In the genomic region with DNA sequence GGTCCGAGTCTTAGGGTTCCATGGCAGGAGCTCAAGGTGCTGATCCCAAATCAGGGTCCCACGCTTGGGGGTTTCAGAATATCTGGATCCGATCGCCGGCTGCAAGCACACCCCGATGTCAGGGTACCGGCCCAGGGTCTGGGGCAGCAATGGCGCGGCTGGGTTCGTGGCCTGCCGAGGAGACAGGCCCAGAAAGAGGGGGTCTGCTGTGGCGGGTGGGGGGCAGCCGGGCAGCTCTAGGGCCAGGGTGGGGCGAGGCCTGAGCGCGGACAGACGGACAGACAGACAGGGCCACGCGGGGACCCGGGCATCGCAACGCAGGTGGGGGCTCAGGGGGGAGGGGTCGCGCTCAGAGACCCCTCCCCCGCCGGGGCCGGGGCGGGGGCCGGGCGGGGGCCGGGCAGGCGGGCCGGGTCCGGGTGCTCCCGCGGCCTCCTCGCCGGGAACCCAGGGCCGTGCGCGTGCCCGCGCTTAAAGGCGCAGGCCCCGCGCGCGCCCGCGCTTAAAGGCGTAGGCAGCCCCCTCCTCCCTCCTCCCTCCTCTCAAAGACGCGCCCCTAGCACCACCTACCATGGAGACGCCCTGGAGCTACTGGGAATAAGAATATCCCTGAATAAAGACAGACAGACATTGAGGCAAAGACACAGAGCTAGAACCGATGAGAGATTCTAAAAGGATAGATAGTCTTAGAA, we compare ENCODE assay signal across 8 mouse cellular contexts. TPM values are rescaled to one million over a fixed set of nuclear protein-coding genes. Genes with fewer than 3 reads are reported as not detected.
DNase-seq lines count a peak whose midpoint lies in the region; ATAC-seq and TF ChIP-seq lines count a peak whose summit lies in the region.

A gene (minus strand): TSS at position 121 of the 692 bp plus-strand sequence.

- H3K36me3 ChIP-seq in hindbrain, embryonic 12.5 days, result peaks cover 16% of the 10 kb centered on the region
- H3K36me3 ChIP-seq in midbrain, embryonic 10.5 days, result peaks cover 27% of the 10 kb centered on the region
- no peaks in the 10 kb centered on the region for H3K36me3 ChIP-seq in thymus, adult 2 months (ENCODE audit: control insufficient read depth, insufficient read depth, low read length)

- no peak within 1 kb of the TSS for H3K27ac ChIP-seq in embryonic fibroblast, embryonic 13.5 days (ENCODE audit: insufficient read depth, low read length)
- peak within 1 kb of the TSS; percentile 30; the same call in 1 of the 2 replicates for H3K27ac ChIP-seq in hindbrain, embryonic 12.5 days
- H3K27ac ChIP-seq in midbrain, embryonic 10.5 days (replicated peaks), result peak within 1 kb of the TSS; percentile 91
- no peak within 1 kb of the TSS for H3K27ac ChIP-seq in thymus, adult 2 months (ENCODE audit: control insufficient read depth, insufficient read depth, low read length)

- peak within 1 kb of the TSS; percentile 97 for H3K9ac ChIP-seq in hindbrain, embryonic 12.5 days

- peak within 1 kb of the TSS; percentile 86 for H3K4me2 ChIP-seq in hindbrain, embryonic 12.5 days (replicated peaks)

- 2% methylated on average over 42 of the region's 55 CpGs for WGBS in hindbrain, embryonic 12.5 days
- 2% methylated on average over 51 of the region's 55 CpGs for WGBS in midbrain, embryonic 10.5 days
- 4% methylated on average over 42 of the region's 55 CpGs for WGBS in thymus, adult 2 months

- no peaks in the 10 kb centered on the region for H3K4me1 ChIP-seq in embryonic fibroblast, embryonic 13.5 days (ENCODE audit: control insufficient read depth, insufficient read depth, low read length)
- H3K4me1 ChIP-seq in hindbrain, embryonic 12.5 days, result peaks cover 46% of the 10 kb centered on the region
- peaks cover 55% of the 10 kb centered on the region for H3K4me1 ChIP-seq in midbrain, embryonic 10.5 days
- no peaks in the 10 kb centered on the region for H3K4me1 ChIP-seq in thymus, adult 2 months (replicated peaks; ENCODE audit: control insufficient read depth, insufficient read depth, low read length)

- peak within 1 kb of the TSS; percentile 56 for H3K4me3 ChIP-seq in embryonic fibroblast, embryonic 13.5 days (ENCODE audit: insufficient read depth, low read length)
- H3K4me3 ChIP-seq in hindbrain, embryonic 12.5 days, result peak within 1 kb of the TSS; percentile 84
- H3K4me3 ChIP-seq in midbrain, embryonic 10.5 days, result peak within 1 kb of the TSS; percentile 84
- H3K4me3 ChIP-seq in thymus, adult 2 months (ENCODE audit: control insufficient read depth, insufficient read depth, low read length), result no peak within 1 kb of the TSS

- TF ChIP-seq POLR2A in embryonic fibroblast, embryonic 13.5 days (IDR thresholded peaks at IDR 0.05; ENCODE audit: low read depth, low read length), result 0 out of 2 replicates have a peak, but pooled peaks have one; percentile 25
- no peak for TF ChIP-seq POLR2A in thymus, adult 2 months (IDR thresholded peaks at IDR 0.05; ENCODE audit: control insufficient read depth, extremely low read depth, insufficient read depth, low read length, poor library complexity)

- H3K27me3 ChIP-seq in hindbrain, embryonic 12.5 days, result peaks cover 13% of the 10 kb centered on the region
- H3K27me3 ChIP-seq in midbrain, embryonic 10.5 days (ENCODE audit: low read depth, poor library complexity, severe bottlenecking), result peaks cover 25% of the 10 kb centered on the region
- peaks cover 7% of the 10 kb centered on the region; the same call in 1 of the 2 replicates for H3K27me3 ChIP-seq in thymus, adult 2 months (ENCODE audit: control insufficient read depth, insufficient read depth, low read length)

- ATAC-seq in hindbrain, embryonic 12.5 days (ENCODE audit: low FRiP score), result peak; percentile 77

- peak; percentile 78 for DNase-seq in Muller cell, postnatal 12 days (ENCODE audit: inconsistent ontology term)
- DNase-seq in adrenal gland, postnatal 4 days (ENCODE audit: low spot score in 2 of 2), result no peak
- peak in 1 of 2 experiments; percentile 65 for DNase-seq in left cerebral cortex, adult 8-10 months (ENCODE audit: low spot score in 2 of 2)
- DNase-seq in midbrain, embryonic 10.5 days (ENCODE audit: low spot score), result peak; percentile 75
- peak; percentile 86 for DNase-seq in telencephalon, adult 2 months (ENCODE audit: low read depth, low spot score)
- DNase-seq in thymus, adult 2 months, result no peak

- no peaks in the 10 kb centered on the region for H3K9me3 ChIP-seq in hindbrain, embryonic 12.5 days (replicated peaks)
- no peaks in the 10 kb centered on the region; the same call in 1 of the 2 replicates for H3K9me3 ChIP-seq in midbrain, embryonic 10.5 days (replicated peaks)

- no peak for TF ChIP-seq CTCF in embryonic fibroblast, embryonic 13.5 days (IDR thresholded peaks at IDR 0.05; ENCODE audit: borderline replicate concordance, insufficient read depth, low read length)
- no peak for TF ChIP-seq CTCF in thymus, adult 2 months (IDR thresholded peaks at IDR 0.05; ENCODE audit: borderline replicate concordance, control insufficient read depth, extremely low read depth, insufficient read depth, low read length, poor library complexity)

RNA-seq across cellular contexts. Expression of the gene that starts here (rescaled TPM):
- total RNA-seq in adrenal gland, postnatal 4 days (2021), result 10 to 100 TPM; 18.7 to 19.5 TPM
- 7.5 and 7.6 TPM in 2 replicates for polyA plus RNA-seq in embryonic fibroblast, embryonic 13.5 days (2011; ENCODE audit: insufficient read length, low read depth, missing spikeins)
- 9.3 and 10.1 TPM in 2 replicates for polyA plus RNA-seq in hindbrain, embryonic 12.5 days (2016; fragmentation: Nextera tagmentation; extraction: Ambion mirVana)
- 10 to 100 TPM; 29.0 to 31.8 (median 31.0) TPM for total RNA-seq in left cerebral cortex, adult 8-10 months (2022)
- polyA plus RNA-seq in midbrain, embryonic 10.5 days (2016; fragmentation: Nextera tagmentation; extraction: Ambion mirVana), result 5.4 and 6.2 TPM in 2 replicates
- polyA plus RNA-seq in thymus, adult 2 months (2012; rRNA removed), result 0.78 and 1.1 TPM in 2 replicates

Comparison
In these comparisons a context has a peak if more than half of its experiments do, and no peak if none do; other contexts are left out.
1. DNase-seq: peak in Muller cell, postnatal 12 days (single experiment), midbrain, embryonic 10.5 days (single experiment) and telencephalon, adult 2 months (single experiment); none in adrenal gland, postnatal 4 days (0 of 2) and thymus, adult 2 months (single experiment).
2. H3K27ac ChIP-seq: peak in hindbrain, embryonic 12.5 days (single experiment) and midbrain, embryonic 10.5 days (single experiment); none in embryonic fibroblast, embryonic 13.5 days (single experiment) and thymus, adult 2 months (single experiment).